Comparison of ENCODE assay signal across 25 mouse cellular contexts in the genomic region with DNA sequence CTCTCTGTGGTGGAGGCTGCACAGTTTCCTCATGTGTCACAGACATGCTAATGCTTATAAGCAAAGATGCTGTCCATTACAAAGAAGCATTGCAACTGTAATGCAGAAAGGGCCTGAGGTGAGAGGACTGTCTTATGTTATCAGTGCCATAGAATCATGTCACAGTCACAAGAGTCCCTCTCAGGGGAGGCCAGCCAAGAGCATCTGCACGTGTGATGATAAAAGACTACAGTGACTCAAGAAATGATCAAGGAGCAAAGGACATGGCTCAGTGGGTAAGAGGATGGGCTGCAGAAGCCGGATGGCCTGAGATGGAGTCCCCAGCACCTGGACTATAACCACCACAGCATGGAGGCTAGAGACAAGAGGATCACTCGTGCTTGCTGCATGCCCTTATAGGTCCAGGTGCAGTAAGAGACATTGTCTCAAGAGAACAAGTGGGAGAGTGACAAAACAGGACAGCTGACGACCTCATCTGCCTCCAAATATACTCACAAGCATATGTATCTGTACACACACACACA.
A peak's percentile ranks its signal among the peaks of the same experiment; 100 is the strongest.
DNase-seq lines count a peak whose midpoint lies in the region; ATAC-seq and TF ChIP-seq lines count a peak whose summit lies in the region.
"Had no signal": no experiment of that assay in that cellular context is flagged by ENCODE, and none has a peak within 500 bp of the region (broad histone marks: within the 10 kb centered on the region; RNA-seq: fewer than 3 reads in every experiment).

No protein-coding gene starts in this region.

- no peak for DNase-seq in liver, embryonic 11.5 days (ENCODE audit: low spot score)
- no peak for DNase-seq in liver
- DNase-seq in G1E (ENCODE audit: low spot score): no peak
- DNase-seq in brain, embryonic 14.5 days (ENCODE audit: low read depth): peak; percentile 15
- DNase-seq in heart, postnatal 4 days: no peak
- DNase-seq in left cerebral cortex, postnatal 14 days (ENCODE audit: low spot score in 2 of 2): no peak
- DNase-seq: adrenal gland, postnatal 14 days; cerebellum, adult 9-11 months; gastrocnemius, postnatal 10 days; heart, adult 18-20 months; heart, postnatal 14 days; kidney, adult 8-10 months; kidney, postnatal 10 days; lung, adult 2 months; lung, postnatal 14 days; thymus, adult 2 months; thymus, postnatal 4 days had no signal

- no peak overlapping the region for H3K9ac ChIP-seq in liver, embryonic 11.5 days (ENCODE audit: low read depth, low read length)
- no peak overlapping the region for H3K9ac ChIP-seq in neural tube, embryonic 15.5 days (replicated peaks)
- H3K9ac ChIP-seq: embryonic facial prominence, embryonic 15.5 days; heart, embryonic 13.5 days; neural tube, embryonic 12.5 days had no signal

- H3K4me1 ChIP-seq in liver, embryonic 11.5 days (replicated peaks; ENCODE audit: control insufficient read depth, insufficient read depth, low read length): no peaks in the 10 kb centered on the region
- H3K4me1 ChIP-seq in G1E (ENCODE audit: insufficient read depth, low read depth, low read length): peaks cover 30% of the 10 kb centered on the region
- peaks cover 4% of the 10 kb centered on the region for H3K4me1 ChIP-seq in neural tube, embryonic 15.5 days
- H3K4me1 ChIP-seq: embryonic facial prominence, embryonic 15.5 days; heart, embryonic 13.5 days; limb, embryonic 10.5 days had no signal

- no peak for TF ChIP-seq POLR2A in brain, embryonic 14.5 days (IDR thresholded peaks at IDR 0.05; ENCODE audit: borderline replicate concordance, extremely low read depth, insufficient read depth, insufficient read length, poor library complexity, severe bottlenecking)

- 53% methylated on average over 4 of the region's 4 CpGs for WGBS in liver, embryonic 11.5 days
- WGBS in neural tube, embryonic 15.5 days: 54% methylated on average over 4 of the region's 4 CpGs

- no peak overlapping the region for H3K4me3 ChIP-seq in liver, embryonic 11.5 days (ENCODE audit: low read depth, low read length)
- 0 out of 2 replicates have a peak overlapping the region, but pooled peaks have one; percentile 8 for H3K4me3 ChIP-seq in G1E (ENCODE audit: low read depth, low read length)
- no peak overlapping the region for H3K4me3 ChIP-seq in neural tube, embryonic 15.5 days (replicated peaks)
- H3K4me3 ChIP-seq: embryonic facial prominence, embryonic 15.5 days; heart, embryonic 13.5 days; limb, embryonic 10.5 days; neural tube, embryonic 12.5 days had no signal

- no peaks in the 10 kb centered on the region for H3K9me3 ChIP-seq in liver, embryonic 11.5 days (ENCODE audit: control insufficient read depth, low read length)
- no peaks in the 10 kb centered on the region for H3K9me3 ChIP-seq in G1E (replicated peaks)
- no peaks in the 10 kb centered on the region for H3K9me3 ChIP-seq in neural tube, embryonic 15.5 days (replicated peaks)
- H3K9me3 ChIP-seq: embryonic facial prominence, embryonic 15.5 days; heart, embryonic 13.5 days; limb, embryonic 10.5 days; neural tube, embryonic 12.5 days had no signal

- H3K27ac ChIP-seq in liver, embryonic 11.5 days (ENCODE audit: low read depth, low read length): no peak overlapping the region
- no peak overlapping the region for H3K27ac ChIP-seq in neural tube, embryonic 15.5 days (replicated peaks)
- H3K27ac ChIP-seq: embryonic facial prominence, embryonic 15.5 days; heart, embryonic 13.5 days; limb, embryonic 10.5 days; neural tube, embryonic 12.5 days; stomach, postnatal 0 days had no signal

- TF ChIP-seq CTCF in G1E (IDR thresholded peaks at IDR 0.05; ENCODE audit: low read depth, low read length): no peak
- no peak for TF ChIP-seq CTCF in brain, embryonic 14.5 days (IDR thresholded peaks at IDR 0.05; ENCODE audit: borderline replicate concordance, extremely low read depth, insufficient read depth, insufficient read length)

- no peaks in the 10 kb centered on the region for H3K27me3 ChIP-seq in liver, embryonic 11.5 days (replicated peaks; ENCODE audit: control insufficient read depth, insufficient read depth, low read length)
- no peaks in the 10 kb centered on the region for H3K27me3 ChIP-seq in G1E (ENCODE audit: insufficient read depth, low read length)
- H3K27me3 ChIP-seq in neural tube, embryonic 15.5 days (replicated peaks): no peaks in the 10 kb centered on the region
- H3K27me3 ChIP-seq: embryonic facial prominence, embryonic 15.5 days; heart, embryonic 13.5 days; neural tube, embryonic 12.5 days had no signal

- H3K4me2 ChIP-seq in liver, embryonic 11.5 days: no peak overlapping the region
- H3K4me2 ChIP-seq in neural tube, embryonic 15.5 days: no peak overlapping the region
- H3K4me2 ChIP-seq: embryonic facial prominence, embryonic 15.5 days; heart, embryonic 13.5 days; neural tube, embryonic 12.5 days had no signal

- ATAC-seq in liver, embryonic 11.5 days (replicated peaks; ENCODE audit: low FRiP score): peak; percentile 56
- peak; percentile 76 for ATAC-seq in G1E (ENCODE audit: extremely low read depth, insufficient number of reproducible peaks, low FRiP score, poor library complexity, severe bottlenecking)
- peak; percentile 30; the same call in 1 of the 2 replicates for ATAC-seq in neural tube, embryonic 15.5 days (ENCODE audit: low FRiP score)
- ATAC-seq: forebrain, embryonic 14.5 days; inflammation-experienced regulatory T-cells, adult 6 months had no signal

- no peaks in the 10 kb centered on the region for H3K36me3 ChIP-seq in liver, embryonic 11.5 days (ENCODE audit: control insufficient read depth, insufficient read depth, low read length)
- H3K36me3 ChIP-seq in G1E (replicated peaks): peaks cover 24% of the 10 kb centered on the region
- no peaks in the 10 kb centered on the region for H3K36me3 ChIP-seq in neural tube, embryonic 15.5 days
- H3K36me3 ChIP-seq: embryonic facial prominence, embryonic 15.5 days; heart, embryonic 13.5 days; limb, embryonic 10.5 days; neural tube, embryonic 12.5 days had no signal

- intact Hi-C loops in left cerebral cortex, postnatal 14 days (cut with DNase I): no loop called here
